Mouse (Mus musculus) ovary, adult 18-20 months (tissue): ENCODE results near the gene Nphp3.

Experiments used
- DNase-seq: peaks from one replicate; pipeline ENCODE4 v3.0.0; 2022; ENCODE audit warnings: low spot score, mixed read lengths

Nphp3 gene

DNA sequence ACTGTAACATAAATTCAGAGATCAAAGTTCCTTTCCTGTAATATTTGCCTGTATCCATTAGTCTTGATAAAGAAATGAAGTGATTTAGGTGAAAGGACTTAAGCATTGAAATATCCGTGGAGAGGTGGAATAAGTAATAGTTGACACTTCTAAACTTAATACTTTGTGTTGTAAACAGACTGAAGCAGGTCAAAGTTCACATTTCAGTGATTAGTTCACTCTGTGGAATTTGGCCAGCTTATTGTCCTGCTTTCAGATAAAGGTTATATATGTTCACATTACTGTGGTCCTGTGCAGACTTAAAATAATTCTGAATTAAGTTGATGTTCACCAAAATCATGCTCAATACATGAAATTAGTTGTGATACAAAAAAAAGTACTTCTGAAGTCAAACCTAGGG is 62.2 kb downstream of the Nphp3 start:
- DNase-seq = no peak

GRCm38 (mm10) chr9:104070241-104070640 is 67.9 kb downstream of the Nphp3 start:
- no peak for DNase-seq

GRCm38 (mm10) chr9:104070863-104071604 is 68.7 kb downstream of the Nphp3 start:
- no peak for DNase-seq

DNA sequence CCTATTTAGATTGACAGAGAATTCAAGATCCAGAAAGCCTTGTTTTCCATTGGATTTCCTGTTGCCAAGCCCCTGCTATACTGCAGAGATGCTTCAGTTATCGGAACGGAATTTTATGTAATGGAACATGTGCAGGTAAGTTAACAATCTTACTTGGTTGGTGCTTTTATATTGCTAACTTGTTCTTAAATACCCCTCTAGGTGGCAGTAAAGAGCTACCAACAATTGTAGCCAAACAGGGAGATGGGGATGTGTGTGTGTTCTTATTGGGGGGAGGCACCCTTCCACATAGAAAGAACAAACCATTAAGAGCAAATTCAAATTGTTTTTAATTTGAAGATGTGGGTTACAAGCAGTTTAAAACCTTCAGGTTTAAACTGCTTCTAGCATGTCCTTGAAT is 73.5 kb downstream of the Nphp3 start:
- no peak for DNase-seq

GRCm38 (mm10) chr9:104078780-104079179 is 76.4 kb downstream of the Nphp3 start:
- DNase-seq = no peak

DNA sequence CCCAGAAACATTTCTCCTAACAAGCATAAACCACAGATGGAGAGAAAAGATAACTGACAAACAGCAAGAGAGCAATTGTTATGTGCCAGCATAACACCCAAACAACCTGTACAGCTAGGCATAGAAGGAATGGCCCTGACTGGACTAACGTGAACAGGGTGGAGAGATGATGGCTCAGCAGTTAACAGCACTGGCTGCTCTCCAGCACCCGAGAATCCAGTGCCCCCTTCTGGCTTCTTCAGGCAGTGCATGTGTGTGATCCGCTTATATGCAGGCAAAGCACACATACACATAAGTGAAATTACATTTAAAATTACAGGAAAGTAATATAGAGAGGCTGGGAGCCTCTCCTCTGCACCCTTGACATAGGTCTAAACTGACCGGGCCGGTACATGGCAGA is 77.0 kb downstream of the Nphp3 start:
- DNase-seq = no peak

- DNase-seq = no peak
Measured at GRCm38 (mm10) chr9:104080038-104080437, 77.7 kb downstream of the Nphp3 start.

DNA sequence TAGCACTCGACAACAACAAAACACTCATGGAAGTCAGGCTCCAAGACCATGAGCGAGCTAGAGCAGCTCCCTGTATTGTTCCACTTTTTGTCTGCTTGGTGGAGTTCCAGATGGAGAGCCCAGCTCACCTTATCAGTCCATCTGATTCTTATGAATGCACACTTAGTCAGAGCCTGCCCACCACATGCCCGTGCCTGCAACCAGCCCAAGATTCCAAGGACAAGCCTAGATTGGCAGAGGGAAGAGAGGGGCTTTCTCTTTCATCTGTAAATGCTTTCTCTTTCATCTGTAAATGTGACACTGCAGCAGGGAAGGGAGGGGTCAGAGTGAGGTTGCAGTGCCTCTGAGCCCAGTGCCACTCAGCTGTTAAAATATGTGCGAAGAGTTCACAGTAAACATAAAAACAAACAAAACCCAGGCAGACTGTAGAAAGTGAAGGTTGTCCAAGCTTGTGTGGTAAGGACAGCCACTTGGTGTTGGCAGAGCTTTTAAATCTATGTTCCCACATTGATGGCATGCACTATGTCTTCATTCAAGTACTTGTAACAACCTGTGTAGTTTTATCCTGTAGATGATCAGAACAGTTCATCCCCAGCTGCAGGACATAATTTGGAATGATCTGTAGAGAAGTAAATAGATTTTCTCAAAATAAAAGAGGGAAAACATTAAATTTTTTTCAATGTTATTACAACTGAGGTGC is 83.5 kb downstream of the Nphp3 start:
- no peak for DNase-seq

DNA sequence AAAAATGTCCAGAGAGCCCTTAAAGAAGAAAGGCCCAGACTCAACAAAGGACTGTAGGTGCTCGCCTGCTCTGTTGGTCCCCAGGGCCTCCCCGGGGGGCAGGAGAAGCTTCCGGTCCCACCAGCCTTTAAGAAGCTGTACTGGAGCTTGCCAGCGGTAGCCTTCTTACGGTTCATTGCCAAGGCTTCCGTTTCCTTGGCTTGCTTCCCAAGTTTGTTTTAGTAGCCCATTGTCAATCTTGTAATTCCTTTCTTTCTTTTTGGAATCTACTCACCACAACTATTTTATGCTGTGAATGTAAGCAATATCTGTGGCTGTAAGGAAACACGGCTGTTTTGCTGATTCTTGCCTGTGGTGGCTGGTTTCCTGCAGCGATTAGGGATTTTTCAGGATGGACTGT is 86.2 kb downstream of the Nphp3 start:
- no peak for DNase-seq

- DNase-seq = no peak
Measured at GRCm38 (mm10) chr9:104092945-104093344, 90.6 kb downstream of the Nphp3 start.
